Comparison of ENCODE assay signal across 15 mouse cellular contexts in genomic region chr3:60481740-60482399, GRCm38 (mm10). TPM values are rescaled to one million over a fixed set of nuclear protein-coding genes. Genes with fewer than 3 reads are reported as not detected.
DNase-seq lines count a peak whose midpoint lies in the region; ATAC-seq lines count a peak whose summit lies in the region.
"Had no signal": no experiment of that assay in that cellular context is flagged by ENCODE, and none has a peak within 500 bp of the region (broad histone marks: within the 10 kb centered on the region; RNA-seq: fewer than 3 reads in every experiment).

No protein-coding gene starts in this region.

- H3K9ac ChIP-seq in liver, embryonic 12.5 days: no peak overlapping the region
- H3K9ac ChIP-seq in liver, embryonic 11.5 days (ENCODE audit: low read depth, low read length): no peak overlapping the region
- H3K9ac ChIP-seq: embryonic facial prominence, embryonic 12.5 days; heart, embryonic 15.5 days; kidney, embryonic 15.5 days; liver, embryonic 14.5 days had no signal

- no peak for DNase-seq in liver, embryonic 11.5 days (ENCODE audit: low spot score)
- peak; percentile 82 for DNase-seq in CD4-positive helper T cell, adult 2 months (ENCODE audit: low read depth, low spot score)
- no peak for DNase-seq in neural tube, embryonic 10.5 days (ENCODE audit: extremely low spot score, low spot score)
- DNase-seq in cerebellum, postnatal 14 days: no peak
- DNase-seq in right cerebral cortex, postnatal 4 days: no peak
- DNase-seq: cerebellum, postnatal 36 days; right cerebral cortex, postnatal 25 days had no signal

- no peak for ATAC-seq in liver, embryonic 12.5 days
- ATAC-seq in liver, embryonic 11.5 days (replicated peaks; ENCODE audit: low FRiP score): no peak
- peak; percentile 55 for ATAC-seq in common myeloid progenitor, adult 5-6 weeks (replicated peaks; ENCODE audit: low read depth, poor library complexity, severe bottlenecking)
- peak; percentile 47; the same call in 1 of the 2 replicates for ATAC-seq in monocyte, adult 5-6 weeks (replicated peaks; ENCODE audit: insufficient number of reproducible peaks, low FRiP score, low TSS enrichment, poor library complexity, severe bottlenecking)
- ATAC-seq: hindbrain, embryonic 16.5 days had no signal

- H3K36me3 ChIP-seq in liver, embryonic 12.5 days: no peaks in the 10 kb centered on the region; the same call in 1 of the 2 replicates
- H3K36me3 ChIP-seq in liver, embryonic 11.5 days (ENCODE audit: control insufficient read depth, insufficient read depth, low read length): no peaks in the 10 kb centered on the region
- H3K36me3 ChIP-seq: embryonic facial prominence, embryonic 12.5 days; heart, embryonic 15.5 days; kidney, embryonic 15.5 days had no signal

- peaks cover 67% of the 10 kb centered on the region for H3K4me1 ChIP-seq in liver, embryonic 12.5 days
- H3K4me1 ChIP-seq in liver, embryonic 11.5 days (replicated peaks; ENCODE audit: control insufficient read depth, insufficient read depth, low read length): peaks cover 4% of the 10 kb centered on the region
- H3K4me1 ChIP-seq: embryonic facial prominence, embryonic 12.5 days; heart, embryonic 15.5 days; kidney, embryonic 15.5 days had no signal

- H3K9me3 ChIP-seq in liver, embryonic 12.5 days (replicated peaks): no peaks in the 10 kb centered on the region
- H3K9me3 ChIP-seq in liver, embryonic 11.5 days (ENCODE audit: control insufficient read depth, low read length): no peaks in the 10 kb centered on the region
- H3K9me3 ChIP-seq: embryonic facial prominence, embryonic 12.5 days; heart, embryonic 15.5 days; kidney, embryonic 15.5 days had no signal

- no peak overlapping the region for H3K4me3 ChIP-seq in liver, embryonic 12.5 days
- no peak overlapping the region for H3K4me3 ChIP-seq in liver, embryonic 11.5 days (ENCODE audit: low read depth, low read length)
- H3K4me3 ChIP-seq: embryonic facial prominence, embryonic 12.5 days; heart, embryonic 15.5 days; kidney, embryonic 15.5 days had no signal

- H3K27ac ChIP-seq in liver, embryonic 12.5 days: 0 out of 2 replicates have a peak overlapping the region, but pooled peaks have one; percentile 14
- H3K27ac ChIP-seq in liver, embryonic 11.5 days (ENCODE audit: low read depth, low read length): no peak overlapping the region
- H3K27ac ChIP-seq: embryonic facial prominence, embryonic 12.5 days; heart, embryonic 15.5 days; kidney, embryonic 15.5 days; liver, embryonic 14.5 days had no signal

- 73% methylated on average over 2 of the region's 2 CpGs for WGBS in liver, embryonic 12.5 days (ENCODE audit: insufficient replicate concordance)
- 81% methylated on average over 2 of the region's 2 CpGs for WGBS in liver, embryonic 11.5 days

- no peaks in the 10 kb centered on the region for H3K27me3 ChIP-seq in liver, embryonic 12.5 days (replicated peaks)
- no peaks in the 10 kb centered on the region for H3K27me3 ChIP-seq in liver, embryonic 11.5 days (replicated peaks; ENCODE audit: control insufficient read depth, insufficient read depth, low read length)
- H3K27me3 ChIP-seq: embryonic facial prominence, embryonic 12.5 days; heart, embryonic 15.5 days; kidney, embryonic 15.5 days had no signal

- H3K4me2 ChIP-seq in liver, embryonic 12.5 days: no peak overlapping the region
- no peak overlapping the region for H3K4me2 ChIP-seq in liver, embryonic 11.5 days
- H3K4me2 ChIP-seq: embryonic facial prominence, embryonic 12.5 days; heart, embryonic 15.5 days; kidney, embryonic 15.5 days had no signal

RNA-seq across cellular contexts. Expression of gene Mbnl1, which starts 9.2 kb away (rescaled TPM):
- polyA plus RNA-seq in liver, embryonic 12.5 days (2016; fragmentation: Nextera tagmentation; extraction: Ambion mirVana): 169 and 171 TPM in 2 replicates
- 242 and 268 TPM in 2 replicates for polyA plus RNA-seq in liver, embryonic 11.5 days (2014; fragmentation: Nextera tagmentation; extraction: Ambion mirVana)
- 788 and 813 TPM in 2 replicates for total RNA-seq in common myeloid progenitor, adult 5-6 weeks (2017)
- 804 to 1,126 TPM (median 952 TPM) in 3 replicates for total RNA-seq in monocyte, adult 5-6 weeks (2017)

Comparison
In these comparisons a context has a peak if more than half of its experiments do, and no peak if none do; other contexts are left out.
1. ATAC-seq: peak in common myeloid progenitor, adult 5-6 weeks (single experiment) and monocyte, adult 5-6 weeks (single experiment); none in liver, embryonic 12.5 days (single experiment) and liver, embryonic 11.5 days (single experiment).